Mouse (Mus musculus) bone marrow macrophage, adult 2 months (primary cell): ENCODE measurements around the gene Retsat.

ENCODE experiments used
- CTCF ChIP-seq: IDR thresholded peaks from 2 replicates; pipeline ENCODE4 v1.5.1; 2012; ENCODE audit warnings: low read depth, mild to moderate bottlenecking, low read length, moderate library complexity
- POLR2A ChIP-seq: IDR thresholded peaks from 2 replicates; pipeline ENCODE4 v1.6.1; 2012; ENCODE audit warnings: mild to moderate bottlenecking, low read depth, low read length, borderline replicate concordance

- TF ChIP-seq POLR2A (no peak), CTCF (no peak)
These were observed 24.6 kb downstream of the Retsat start for GRCm38 (mm10) chr6:72622917-72623316.
